Mouse (Mus musculus): ENCODE results near the gene Maoa.

Maoa gene
- long read RNA-seq, experiment 1, full-length matches to known transcripts = 30 of 33 reads
- long read RNA-seq, experiment 1, partial matches to known transcripts = 3 of 33 reads
- long read RNA-seq, experiment 1, other reads (novel, unspliced or antisense) = 0 of 33 reads
- long read RNA-seq, experiment 2, full-length matches to known transcripts = 60 of 75 reads
- long read RNA-seq, experiment 2, partial matches to known transcripts = 12 of 75 reads
- long read RNA-seq, experiment 2, other reads (novel, unspliced or antisense) = 3 of 75 reads

- intact Hi-C loops (cut with DNase I) = no loop called here
These were observed at the start of gene Maoa for GRCm38 (mm10) chrX:16619034-16619929. Gene Maoa, plus strand, starts transcription at chrX:16619698.

- intact Hi-C loops (cut with DNase I) = no loop called here
These were observed 1.1 kb upstream of the Maoa start for GRCm38 (mm10) chrX:16618225-16619033.

GRCm38 (mm10) chrX:16656511-16656910, 37.0 kb downstream of the Maoa start:
- intact Hi-C loops (cut with DNase I) = no loop called here

- intact Hi-C loops (cut with DNase I) = no loop called here
These were observed 86.6 kb downstream of the Maoa start for GRCm38 (mm10) chrX:16706094-16706493.

GRCm38 (mm10) chrX:16714033-16714432, 94.5 kb downstream of the Maoa start:
- intact Hi-C loops (cut with DNase I) = no loop called here
